Mouse (Mus musculus): ENCODE measurements around the gene Syngap1.
A peak's percentile ranks its signal among the peaks of the same experiment; 100 is the strongest.

Syngap1 gene

GRCm38 (mm10) chr17:26936921-26937695 is 3.9 kb upstream of the Syngap1 start:
- peak; percentile 62 for DNase-seq

GRCm38 (mm10) chr17:26937883-26938695 is 3.0 kb upstream of the Syngap1 start:
- DNase-seq = peak; percentile 58

- DNase-seq = peak; percentile 74
Measured at GRCm38 (mm10) chr17:26938731-26939130, 2.3 kb upstream of the Syngap1 start.

- DNase-seq = peak; percentile 100
Measured at GRCm38 (mm10) chr17:26939178-26939972, 1.7 kb upstream of the Syngap1 start, which contains the start of gene Cuta. Gene Cuta (minus strand): TSS chr17:26939569.

- no peak for DNase-seq
Measured at GRCm38 (mm10) chr17:26939973-26940300, 1.1 kb upstream of the Syngap1 start.

- DNase-seq = peak; percentile 67
Measured at GRCm38 (mm10) chr17:26941841-26942570, 953 bp downstream of the Syngap1 start.

GRCm38 (mm10) chr17:26945824-26946495 is 4.9 kb downstream of the Syngap1 start:
- DNase-seq = peak; percentile 38

GRCm38 (mm10) chr17:26946567-26946966 is 5.5 kb downstream of the Syngap1 start:
- peak; percentile 83 for DNase-seq

- peak; percentile 52 for DNase-seq
Measured at GRCm38 (mm10) chr17:26947231-26948100, 6.4 kb downstream of the Syngap1 start.

- DNase-seq = peak; percentile 58
Measured at GRCm38 (mm10) chr17:26948316-26949050, 7.4 kb downstream of the Syngap1 start.

- peak; percentile 58 for DNase-seq
Measured at GRCm38 (mm10) chr17:26949051-26949577, 8.1 kb downstream of the Syngap1 start.

GRCm38 (mm10) chr17:26949866-26950265 is 8.8 kb downstream of the Syngap1 start:
- DNase-seq = no peak

- no peak for DNase-seq
Measured at GRCm38 (mm10) chr17:26950560-26951288, 9.7 kb downstream of the Syngap1 start.

GRCm38 (mm10) chr17:26951406-26951805 is 10.4 kb downstream of the Syngap1 start:
- DNase-seq = peak; percentile 64

GRCm38 (mm10) chr17:26951952-26952877 is 11.2 kb downstream of the Syngap1 start:
- DNase-seq = no peak

GRCm38 (mm10) chr17:26953201-26953600 is 12.1 kb downstream of the Syngap1 start:
- no peak for DNase-seq

- DNase-seq = no peak
Measured at GRCm38 (mm10) chr17:26953726-26954125, 12.7 kb downstream of the Syngap1 start.

- no peak for DNase-seq
Measured at GRCm38 (mm10) chr17:26956309-26956708, 15.3 kb downstream of the Syngap1 start.
